Comparison of ENCODE assay signal across 30 mouse cellular contexts in the genomic region with DNA sequence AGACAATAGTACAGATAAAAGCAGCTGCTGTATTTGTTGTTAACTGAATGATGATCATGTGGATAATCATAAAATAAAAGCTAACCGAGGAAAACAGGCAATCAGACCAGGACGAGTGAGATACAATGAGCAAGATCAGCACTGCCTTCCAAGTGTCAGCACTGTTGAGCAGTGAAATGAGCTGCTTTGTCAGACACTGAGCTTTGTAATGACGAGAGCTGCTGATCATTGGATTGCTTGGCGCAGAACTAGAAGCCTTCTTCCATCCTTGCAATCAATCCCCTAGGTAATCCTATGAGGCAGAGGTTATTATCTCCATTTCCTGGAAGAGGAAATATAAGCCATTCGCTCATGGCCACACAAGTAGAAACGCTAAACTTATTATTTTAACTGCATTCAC.
DNase-seq lines count a peak whose midpoint lies in the region; ATAC-seq and TF ChIP-seq lines count a peak whose summit lies in the region.
"Had no signal": no experiment of that assay in that cellular context is flagged by ENCODE, and none has a peak within 500 bp of the region (broad histone marks: within the 10 kb centered on the region; RNA-seq: fewer than 3 reads in every experiment).

No protein-coding gene starts in this region.

- no peak for TF ChIP-seq CTCF in brain, embryonic 14.5 days (IDR thresholded peaks at IDR 0.05; ENCODE audit: borderline replicate concordance, extremely low read depth, insufficient read depth, insufficient read length)

- H3K4me2 ChIP-seq in midbrain, embryonic 13.5 days (replicated peaks) = no peak overlapping the region
- H3K4me2 ChIP-seq in midbrain, embryonic 11.5 days = no peak overlapping the region
- H3K4me2 ChIP-seq in hindbrain, embryonic 14.5 days (replicated peaks) = no peak overlapping the region
- H3K4me2 ChIP-seq in midbrain, embryonic 16.5 days (ENCODE audit: low read length) = no peak overlapping the region
- H3K4me2 ChIP-seq: embryonic facial prominence, embryonic 15.5 days; forebrain, embryonic 13.5 days; heart, embryonic 15.5 days; liver, embryonic 12.5 days had no signal

- H3K27me3 ChIP-seq in midbrain, embryonic 13.5 days = no peaks in the 10 kb centered on the region
- H3K27me3 ChIP-seq in midbrain, embryonic 11.5 days (ENCODE audit: control insufficient read depth, insufficient read depth, low read length) = no peaks in the 10 kb centered on the region
- no peaks in the 10 kb centered on the region for H3K27me3 ChIP-seq in hindbrain, embryonic 14.5 days (ENCODE audit: control insufficient read depth, insufficient read depth, low read length)
- no peaks in the 10 kb centered on the region for H3K27me3 ChIP-seq in midbrain, embryonic 16.5 days (ENCODE audit: control insufficient read depth, insufficient read depth, low read depth, low read length)
- H3K27me3 ChIP-seq: embryonic facial prominence, embryonic 15.5 days; forebrain, embryonic 13.5 days; heart, embryonic 15.5 days; liver, embryonic 12.5 days; megakaryocyte, embryonic 14.5 days had no signal

- no peak overlapping the region for H3K4me3 ChIP-seq in midbrain, embryonic 13.5 days (replicated peaks)
- no peak overlapping the region for H3K4me3 ChIP-seq in midbrain, embryonic 11.5 days (ENCODE audit: low read depth, low read length)
- H3K4me3 ChIP-seq in hindbrain, embryonic 14.5 days (replicated peaks; ENCODE audit: low read length) = no peak overlapping the region
- no peak overlapping the region for H3K4me3 ChIP-seq in midbrain, embryonic 16.5 days (ENCODE audit: low read depth, low read length)
- H3K4me3 ChIP-seq: embryonic facial prominence, embryonic 15.5 days; forebrain, embryonic 13.5 days; heart, embryonic 10.5 days; heart, embryonic 15.5 days; liver, embryonic 12.5 days; megakaryocyte, embryonic 14.5 days had no signal

- no peak for DNase-seq in midbrain, embryonic 11.5 days (ENCODE audit: low spot score, missing footprints)
- DNase-seq in brain, embryonic 14.5 days (ENCODE audit: low read depth) = peak; percentile 55
- no peak for DNase-seq in hindbrain, embryonic 14.5 days (ENCODE audit: low spot score)
- no peak for DNase-seq in thymus, postnatal 14 days
- DNase-seq in right cerebral cortex, adult 18-20 months = no peak
- no peak for DNase-seq in thymus, postnatal 4 days
- DNase-seq: adrenal gland, adult 8-10 months; B cell, adult 2 months; cerebellum, adult 11 months; cerebellum, adult 9-10 months; embryo, embryonic 11 days; gastrocnemius, postnatal 25 days; heart, adult 11 months; kidney, adult 9 months; kidney, postnatal 10 days; layer of hippocampus, postnatal 36 days; left cerebral cortex, postnatal 4 days; liver, postnatal 0 days; lung, postnatal 36 days; spleen, adult 18-20 months; thymus, adult 18-20 months had no signal

- no peaks in the 10 kb centered on the region for H3K9me3 ChIP-seq in midbrain, embryonic 13.5 days
- H3K9me3 ChIP-seq in midbrain, embryonic 11.5 days (ENCODE audit: control insufficient read depth, low read length) = no peaks in the 10 kb centered on the region
- no peaks in the 10 kb centered on the region for H3K9me3 ChIP-seq in hindbrain, embryonic 14.5 days (ENCODE audit: control insufficient read depth, low read length)
- no peaks in the 10 kb centered on the region for H3K9me3 ChIP-seq in midbrain, embryonic 16.5 days (replicated peaks; ENCODE audit: control insufficient read depth, low read length, poor library complexity, severe bottlenecking)
- H3K9me3 ChIP-seq: embryonic facial prominence, embryonic 15.5 days; forebrain, embryonic 13.5 days; heart, embryonic 10.5 days; heart, embryonic 15.5 days; liver, embryonic 12.5 days; megakaryocyte, embryonic 14.5 days had no signal

- 0 out of 2 replicates have a peak, but pooled peaks cover 4% of the 10 kb centered on the region for H3K4me1 ChIP-seq in midbrain, embryonic 13.5 days (replicated peaks)
- no peaks in the 10 kb centered on the region for H3K4me1 ChIP-seq in midbrain, embryonic 11.5 days (ENCODE audit: control insufficient read depth, insufficient read depth, low read length)
- 0 out of 2 replicates have a peak, but pooled peaks cover 3% of the 10 kb centered on the region for H3K4me1 ChIP-seq in hindbrain, embryonic 14.5 days (replicated peaks; ENCODE audit: control insufficient read depth, insufficient read depth, low read length)
- 0 out of 2 replicates have a peak, but pooled peaks cover 2% of the 10 kb centered on the region for H3K4me1 ChIP-seq in midbrain, embryonic 16.5 days (ENCODE audit: control insufficient read depth, insufficient read depth, low read length)
- H3K4me1 ChIP-seq: embryonic facial prominence, embryonic 15.5 days; forebrain, embryonic 13.5 days; heart, embryonic 10.5 days; heart, embryonic 15.5 days; liver, embryonic 12.5 days; megakaryocyte, embryonic 14.5 days had no signal

- no peaks in the 10 kb centered on the region for H3K36me3 ChIP-seq in midbrain, embryonic 13.5 days
- no peaks in the 10 kb centered on the region for H3K36me3 ChIP-seq in midbrain, embryonic 11.5 days (ENCODE audit: control insufficient read depth, insufficient read depth, low read length)
- H3K36me3 ChIP-seq in hindbrain, embryonic 14.5 days (replicated peaks; ENCODE audit: control insufficient read depth, insufficient read depth) = no peaks in the 10 kb centered on the region
- H3K36me3 ChIP-seq in midbrain, embryonic 16.5 days (ENCODE audit: control insufficient read depth, insufficient read depth, low read length) = no peaks in the 10 kb centered on the region
- H3K36me3 ChIP-seq: embryonic facial prominence, embryonic 15.5 days; heart, embryonic 10.5 days; heart, embryonic 15.5 days; liver, embryonic 12.5 days had no signal

- H3K9ac ChIP-seq in midbrain, embryonic 13.5 days (replicated peaks) = no peak overlapping the region
- H3K9ac ChIP-seq in midbrain, embryonic 11.5 days (ENCODE audit: low read length) = no peak overlapping the region
- no peak overlapping the region for H3K9ac ChIP-seq in hindbrain, embryonic 14.5 days
- H3K9ac ChIP-seq in midbrain, embryonic 16.5 days (ENCODE audit: low read depth, low read length) = no peak overlapping the region
- H3K9ac ChIP-seq: embryonic facial prominence, embryonic 15.5 days; forebrain, embryonic 13.5 days; heart, embryonic 15.5 days; liver, embryonic 12.5 days; liver, postnatal 0 days had no signal

- TF ChIP-seq POLR2A in brain, embryonic 14.5 days (IDR thresholded peaks at IDR 0.05; ENCODE audit: borderline replicate concordance, extremely low read depth, insufficient read depth, insufficient read length, poor library complexity, severe bottlenecking) = no peak

- ATAC-seq in midbrain, embryonic 13.5 days = no peak
- ATAC-seq in midbrain, embryonic 11.5 days (ENCODE audit: low FRiP score) = no peak
- ATAC-seq in hindbrain, embryonic 14.5 days (ENCODE audit: low FRiP score) = peak; percentile 65
- peak; percentile 71; the same call in 1 of the 2 replicates for ATAC-seq in midbrain, embryonic 16.5 days
- ATAC-seq: forebrain, embryonic 13.5 days; intestine, postnatal 0 days; liver, embryonic 12.5 days; liver, postnatal 0 days had no signal

- WGBS in midbrain, embryonic 13.5 days = 59% methylated on average over 6 of the region's 6 CpGs
- 82% methylated on average over 6 of the region's 6 CpGs for WGBS in midbrain, embryonic 11.5 days
- WGBS in hindbrain, embryonic 14.5 days = 59% methylated on average over 6 of the region's 6 CpGs
- WGBS in midbrain, embryonic 16.5 days = 50% methylated on average over 6 of the region's 6 CpGs

- peak overlapping the region; percentile 35; the same call in 1 of the 2 replicates for H3K27ac ChIP-seq in midbrain, embryonic 13.5 days
- no peak overlapping the region for H3K27ac ChIP-seq in midbrain, embryonic 11.5 days (ENCODE audit: low read depth, low read length)
- peak overlapping the region; percentile 39 for H3K27ac ChIP-seq in hindbrain, embryonic 14.5 days
- 0 out of 2 replicates have a peak overlapping the region, but pooled peaks have one; percentile 1 for H3K27ac ChIP-seq in midbrain, embryonic 16.5 days (ENCODE audit: low read length)
- H3K27ac ChIP-seq: embryonic facial prominence, embryonic 15.5 days; forebrain, embryonic 13.5 days; heart, embryonic 10.5 days; heart, embryonic 15.5 days; liver, embryonic 12.5 days had no signal

Comparison
In these comparisons a context has a peak if more than half of its experiments do, and no peak if none do; other contexts are left out.
1. ATAC-seq: peak in hindbrain, embryonic 14.5 days (single experiment) and midbrain, embryonic 16.5 days (single experiment); none in midbrain, embryonic 13.5 days (single experiment) and midbrain, embryonic 11.5 days (single experiment).